Mouse (Mus musculus) myocyte (in vitro differentiated cells): Measurements from ENCODE around the gene Tmem236.
"Not testable (repeated sequence)": the region's sequence is repeated elsewhere in the genome, so short reads cannot be mapped to it uniquely, and the experiment has no call there.

ENCODE experiments used
- CEBPB ChIP-seq: IDR thresholded peaks from 2 replicates; pipeline ENCODE4 v1.6.1; 2011; ENCODE audit warnings: mild to moderate bottlenecking, moderate library complexity; ENCODE audit not compliant: poor library complexity, insufficient read depth, severe bottlenecking
- E2F4 ChIP-seq: IDR thresholded peaks from one replicate; pipeline ENCODE4 v1.6.1; 2011; ENCODE audit warnings: mild to moderate bottlenecking, control low read depth, moderate library complexity; ENCODE audit not compliant: insufficient read depth
- MAX ChIP-seq: IDR thresholded peaks from one replicate; pipeline ENCODE4 v1.6.1; 2011; ENCODE audit warnings: low read depth, mild to moderate bottlenecking, control low read depth
- MYOD1 ChIP-seq, 3 experiments: IDR thresholded peaks; one replicate each; pipeline ENCODE4 v1.6.1; 2011; ENCODE audit warnings: control low read depth in 2 of 3, low read depth in 2 of 3, mild to moderate bottlenecking in 2 of 3, moderate library complexity in 1 of 3; ENCODE audit not compliant: insufficient read length in 2 of 3, control insufficient read depth in 1 of 3
- MYOG ChIP-seq, 3 experiments: IDR thresholded peaks; one replicate each; pipeline ENCODE4 v1.6.1; 2011; ENCODE audit warnings: control low read depth in 2 of 3, low read depth in 2 of 3, mild to moderate bottlenecking in 2 of 3; ENCODE audit not compliant: insufficient read length in 2 of 3, control insufficient read depth in 1 of 3, insufficient read depth in 1 of 3
- POLR2A ChIP-seq: IDR thresholded peaks from one replicate; pipeline ENCODE4 v1.6.1; 2011; ENCODE audit warnings: low read depth, mild to moderate bottlenecking, control low read depth, moderate library complexity; ENCODE audit not compliant: insufficient read length
- POLR2AphosphoS2 ChIP-seq: IDR thresholded peaks from one replicate; pipeline ENCODE4 v1.6.1; 2011; ENCODE audit warnings: low read depth, control low read depth; ENCODE audit not compliant: insufficient read length
- REST ChIP-seq: IDR thresholded peaks from one replicate; pipeline ENCODE4 v1.6.1; 2011; ENCODE audit warnings: mild to moderate bottlenecking, control low read depth, moderate library complexity; ENCODE audit not compliant: insufficient read depth, insufficient read length
- SRF ChIP-seq: IDR thresholded peaks from one replicate; pipeline ENCODE4 v1.6.1; 2011; ENCODE audit warnings: low read depth; ENCODE audit not compliant: control insufficient read depth, insufficient read length
- TCF12 ChIP-seq: IDR thresholded peaks from one replicate; pipeline ENCODE4 v1.6.1; 2011; ENCODE audit warnings: mild to moderate bottlenecking, control low read depth; ENCODE audit not compliant: poor library complexity, insufficient read depth, severe bottlenecking
- USF1 ChIP-seq: IDR thresholded peaks from one replicate; pipeline ENCODE4 v1.6.1; 2011; ENCODE audit warnings: low read depth, mild to moderate bottlenecking, control low read depth, moderate library complexity

DNA sequence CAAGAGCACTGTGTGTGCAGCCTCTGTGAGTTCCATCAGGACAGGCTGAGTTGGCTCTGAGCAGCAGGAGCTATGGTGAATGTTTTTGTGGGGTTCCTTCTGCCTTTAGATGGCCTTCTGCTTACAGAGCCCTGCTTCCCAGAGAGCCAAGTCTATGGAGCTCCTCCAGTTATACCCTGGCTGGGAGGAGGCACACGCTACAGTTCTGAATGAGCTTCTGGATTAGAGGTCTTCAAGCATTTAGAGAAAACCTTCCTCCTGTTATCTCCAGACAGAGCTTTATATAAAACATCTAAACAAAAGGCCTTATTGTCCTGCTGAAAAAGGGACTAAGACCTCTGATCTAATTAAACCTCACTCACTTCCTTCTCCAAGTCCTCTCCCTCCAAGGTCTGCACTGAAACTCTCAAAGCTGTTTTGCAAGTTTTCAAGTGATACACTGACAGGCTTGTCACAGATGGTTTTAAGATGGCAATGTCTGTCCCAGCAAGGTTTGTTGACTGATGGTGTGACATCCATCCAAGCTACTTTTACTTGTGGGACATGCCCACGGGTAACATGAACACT, 26.6 kb downstream of the Tmem236 start:
- not testable (repeated sequence) for TF ChIP-seq POLR2A; E2F4; POLR2AphosphoS2; USF1; TCF12; REST; CEBPB; MAX; MYOD1 (IDR thresholded peaks at IDR 0.05; ENCODE audit: control insufficient read depth in 1 of 3, insufficient read length in 2 of 3, low read depth in 2 of 3); SRF; MYOG (IDR thresholded peaks at IDR 0.05; ENCODE audit: control insufficient read depth in 1 of 3, insufficient read depth in 1 of 3, insufficient read length in 2 of 3, low read depth in 2 of 3)
